Mouse (Mus musculus) small intestine, adult 2 months (tissue): ENCODE data around the gene Cd2.

Source experiments
- CTCF ChIP-seq: fragments of 200-500 bp; IDR thresholded peaks from 2 replicates; pipeline ENCODE4 v1.5.1; 2012; ENCODE audit warnings: low read depth, mild to moderate bottlenecking, control low read depth, inconsistent platforms, low read length, moderate library complexity, mixed read lengths; ENCODE audit not compliant: insufficient replicate concordance, insufficient read length; ENCODE audit errors: extremely low read depth
- POLR2A ChIP-seq: fragments of 200-500 bp; IDR thresholded peaks from 2 replicates; pipeline ENCODE4 v1.6.1; 2012; ENCODE audit warnings: low read depth, mild to moderate bottlenecking, control low read depth, inconsistent platforms, low read length, moderate library complexity

DNA sequence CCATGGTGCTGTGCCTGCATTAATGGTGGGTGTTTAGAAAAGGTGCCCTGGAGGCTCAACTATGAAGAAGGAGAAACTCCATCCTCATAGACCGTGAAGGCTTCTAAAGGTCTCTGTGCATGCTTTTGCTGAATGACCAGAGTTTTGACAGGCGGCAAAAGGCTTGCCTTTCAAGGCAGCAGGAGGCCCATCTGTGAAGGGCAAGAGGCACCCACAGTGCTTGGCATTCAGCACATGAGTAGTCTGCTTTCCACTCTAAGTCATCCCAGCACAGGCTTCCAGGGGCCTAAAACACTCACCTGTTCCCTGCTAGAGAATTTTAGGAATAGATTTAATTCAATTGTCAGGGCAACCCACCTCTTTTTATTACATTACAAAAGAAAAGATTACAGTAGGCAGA, 17.3 kb upstream of the Cd2 start:
- TF ChIP-seq CTCF (no peak), POLR2A (no peak)
